Mouse (Mus musculus): ENCODE measurements around the gene Actr2.
"Not testable (repeated sequence)": the region's sequence is repeated elsewhere in the genome, so short reads cannot be mapped to it uniquely, and the experiment has no call there.

The Actr2 gene

GRCm38 (mm10) chr11:20116030-20116551, 3.4 kb upstream of the Actr2 start:
- DNase-seq: peak; percentile 15

GRCm38 (mm10) chr11:20112006-20112740, 540 bp downstream of the Actr2 start:
- DNase-seq: peak; percentile 77

- no peak for DNase-seq
These were observed 4.6 kb downstream of the Actr2 start for GRCm38 (mm10) chr11:20108151-20108550.

- no peak for DNase-seq
These were observed 5.0 kb downstream of the Actr2 start for GRCm38 (mm10) chr11:20107683-20108082.

GRCm38 (mm10) chr11:20106946-20107345, 5.8 kb downstream of the Actr2 start:
- DNase-seq: no peak

- DNase-seq: no peak
These were observed 8.8 kb downstream of the Actr2 start for GRCm38 (mm10) chr11:20103949-20104348.

- no peak for DNase-seq
These were observed 26.4 kb downstream of the Actr2 start for GRCm38 (mm10) chr11:20086306-20086705.

- DNase-seq: no peak
These were observed 27.1 kb downstream of the Actr2 start for GRCm38 (mm10) chr11:20085635-20086034.

- DNase-seq: no peak
These were observed 37.3 kb downstream of the Actr2 start for GRCm38 (mm10) chr11:20075415-20075814.

- no peak for DNase-seq
These were observed 39.9 kb downstream of the Actr2 start for GRCm38 (mm10) chr11:20072826-20073225.

- DNase-seq: peak; percentile 52
These were observed 40.5 kb downstream of the Actr2 start for GRCm38 (mm10) chr11:20072174-20072573.

GRCm38 (mm10) chr11:20068346-20069004, 44.2 kb downstream of the Actr2 start:
- no peak for DNase-seq

- DNase-seq: no peak
These were observed 45.2 kb downstream of the Actr2 start for GRCm38 (mm10) chr11:20067521-20067920.

- DNase-seq: no peak
These were observed 46.6 kb downstream of the Actr2 start for GRCm38 (mm10) chr11:20066106-20066505.

- DNase-seq: no peak
These were observed 47.8 kb downstream of the Actr2 start for GRCm38 (mm10) chr11:20064926-20065325.

- DNase-seq: not testable (repeated sequence)
These were observed 48.6 kb downstream of the Actr2 start for GRCm38 (mm10) chr11:20064086-20064485.

- DNase-seq: not testable (repeated sequence)
These were observed 49.9 kb downstream of the Actr2 start for GRCm38 (mm10) chr11:20062801-20063200.

GRCm38 (mm10) chr11:20059736-20060135, 53.0 kb downstream of the Actr2 start:
- DNase-seq: no peak

- no peak for DNase-seq
These were observed 55.3 kb downstream of the Actr2 start for GRCm38 (mm10) chr11:20057429-20057828.

GRCm38 (mm10) chr11:20056168-20056567, 56.5 kb downstream of the Actr2 start:
- no peak for DNase-seq

GRCm38 (mm10) chr11:20054617-20055016, 58.1 kb downstream of the Actr2 start:
- no peak for DNase-seq

- no peak for DNase-seq
These were observed 58.8 kb downstream of the Actr2 start for GRCm38 (mm10) chr11:20053951-20054350.

GRCm38 (mm10) chr11:20052814-20053536, 59.7 kb downstream of the Actr2 start:
- no peak for DNase-seq
